Mouse (Mus musculus): ENCODE measurements around the gene Phb.

Phb gene

DNA sequence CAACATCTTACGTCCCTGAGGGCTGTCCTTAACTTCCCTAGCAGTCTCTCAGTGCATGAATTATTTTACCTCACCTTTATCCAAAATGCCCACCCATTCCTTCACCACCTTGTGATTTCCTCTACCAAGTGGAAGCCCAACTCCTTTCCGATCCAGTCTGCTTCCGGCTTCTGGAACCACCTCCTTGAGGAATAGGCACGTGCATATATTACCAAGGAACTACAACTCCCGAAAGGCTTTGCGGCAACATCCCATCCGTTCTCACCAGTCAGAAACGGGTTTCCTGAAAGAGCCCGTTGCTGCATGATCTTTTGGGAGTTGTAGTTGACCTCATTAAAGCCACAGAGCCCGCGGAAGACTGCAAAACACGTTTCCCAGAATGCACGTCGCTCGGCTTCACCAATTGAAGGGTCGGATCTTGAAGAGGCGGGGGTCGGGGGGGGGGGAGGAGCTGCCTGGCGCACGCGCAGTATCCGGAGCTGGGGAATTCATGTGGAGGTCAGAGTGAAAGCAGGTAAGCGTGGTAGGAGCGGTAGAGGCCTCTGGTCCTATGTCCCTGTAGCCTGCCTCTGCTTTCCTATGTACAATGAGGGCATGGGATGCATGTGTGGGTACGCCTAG lies at the start of gene Phb:
Gene Phb, plus strand, starts transcription at position 429 of the 621 bp plus-strand sequence.
- in situ Hi-C loops (cut with MboI; ENCODE audit: unreplicated experiment in 2 of 2) = loop anchor here (25.0 kb wide), 3 partner anchors 254 to 404 kb away; partner anchors contain the start of genes Slc35b1 (in 1 of the 2), Spop (in 1 of the 2) and Tac4 (in 1 of the 2)

DNA sequence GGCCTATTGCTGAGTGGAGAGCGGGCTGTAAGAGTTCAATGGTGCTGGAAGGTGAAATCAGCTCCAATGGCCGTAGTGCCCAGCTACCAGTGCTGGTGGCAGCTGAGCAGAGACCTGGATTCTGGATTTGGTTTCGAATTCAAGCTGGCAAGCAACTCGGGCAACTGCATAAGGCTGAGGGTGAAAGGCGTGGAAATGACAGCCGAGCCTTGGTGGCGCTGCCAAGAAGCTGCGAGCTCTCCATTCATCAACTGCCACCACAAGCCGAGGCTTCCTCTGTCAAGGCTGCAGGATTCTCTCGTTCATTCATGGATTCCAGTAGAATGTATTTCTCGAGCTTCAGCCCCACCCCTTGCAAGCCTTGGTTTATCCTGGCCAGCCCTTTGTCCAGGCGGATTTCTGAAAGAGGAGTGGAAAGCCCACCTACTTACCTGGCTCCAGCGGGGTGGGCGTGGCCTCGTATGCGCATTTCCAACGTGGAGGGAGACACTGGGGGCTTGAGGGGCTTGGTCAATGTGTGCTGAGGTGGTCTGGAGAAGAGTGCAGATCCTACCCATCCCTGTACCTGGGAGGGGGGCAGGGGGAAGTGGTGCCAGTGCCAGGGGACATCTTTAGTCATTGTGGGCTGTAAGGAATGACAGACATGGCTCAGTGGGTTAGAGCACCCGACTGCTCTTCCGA lies 48.8 kb upstream of the Phb start:
- in situ Hi-C loops (cut with MboI; ENCODE audit: unreplicated experiment in 2 of 2) = no loop called here

DNA sequence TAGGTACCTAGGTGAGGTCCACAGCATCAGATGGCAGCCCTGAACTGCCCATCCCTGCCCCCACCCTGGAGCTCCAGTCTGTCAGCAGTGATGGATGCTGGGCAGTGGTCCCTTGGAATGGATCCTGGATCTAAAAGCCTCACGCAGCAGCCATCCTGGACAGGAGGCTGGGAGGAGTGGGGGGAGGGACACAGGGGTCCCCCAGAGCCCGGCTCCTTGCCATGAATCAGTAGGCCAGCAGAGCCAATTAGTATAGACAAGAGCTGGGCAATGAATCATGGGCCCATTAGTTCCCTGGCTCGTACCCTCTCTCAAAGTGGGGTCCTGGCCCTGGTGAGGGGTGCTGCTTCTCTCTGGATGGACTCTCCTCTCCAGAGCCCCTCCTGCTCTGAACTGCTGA lies 47.7 kb upstream of the Phb start:
- in situ Hi-C loops (cut with MboI; ENCODE audit: unreplicated experiment in 2 of 2) = no loop called here

DNA sequence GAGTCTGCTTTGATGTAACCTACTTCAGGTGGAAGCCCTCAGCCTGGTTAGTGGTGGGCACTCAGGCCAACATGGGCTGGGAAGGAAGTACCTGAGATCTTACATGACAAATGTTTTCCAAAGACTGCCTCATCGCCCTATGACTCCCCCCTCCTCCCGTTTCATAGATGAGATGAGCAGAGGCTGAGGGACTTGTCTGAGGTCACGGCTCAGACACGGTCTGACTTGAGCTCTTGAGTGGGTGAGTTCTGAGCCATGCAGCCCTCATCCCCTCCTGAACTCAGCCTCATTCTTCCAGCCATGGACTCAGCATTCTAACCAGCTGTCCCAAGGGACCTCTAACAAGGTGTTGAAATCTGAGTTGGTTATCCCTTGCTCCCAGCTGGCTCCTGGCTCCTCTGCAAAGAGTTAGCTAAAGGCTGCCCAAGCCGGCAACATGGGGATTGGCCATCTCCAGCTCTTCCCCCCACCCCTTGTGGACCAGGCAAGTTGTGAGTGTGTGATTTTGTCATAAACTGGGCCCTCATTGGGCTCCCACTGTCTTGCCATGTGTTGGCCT lies 46.8 kb upstream of the Phb start:
- in situ Hi-C loops (cut with MboI; ENCODE audit: unreplicated experiment in 2 of 2) = no loop called here

DNA sequence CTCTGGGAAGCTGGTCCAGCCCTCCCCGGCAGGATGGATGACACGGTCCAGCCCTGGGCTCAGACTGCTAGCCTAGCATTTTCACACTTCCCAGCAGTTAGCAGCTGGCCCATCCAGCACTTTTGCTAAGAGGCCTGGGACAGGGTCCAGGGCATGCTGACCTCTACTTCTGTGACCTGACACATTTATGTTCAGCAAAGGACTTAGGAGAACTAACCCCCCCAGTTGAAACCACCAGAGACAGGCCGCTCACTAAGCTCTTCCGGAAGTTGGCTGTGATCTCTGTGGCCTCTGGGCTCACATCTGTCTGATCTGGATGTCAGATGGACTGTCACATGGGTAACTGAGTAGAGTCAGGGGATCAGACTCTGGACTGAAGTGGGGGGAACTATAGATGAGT lies 45.7 kb upstream of the Phb start:
- in situ Hi-C loops (cut with MboI; ENCODE audit: unreplicated experiment in 2 of 2) = no loop called here

DNA sequence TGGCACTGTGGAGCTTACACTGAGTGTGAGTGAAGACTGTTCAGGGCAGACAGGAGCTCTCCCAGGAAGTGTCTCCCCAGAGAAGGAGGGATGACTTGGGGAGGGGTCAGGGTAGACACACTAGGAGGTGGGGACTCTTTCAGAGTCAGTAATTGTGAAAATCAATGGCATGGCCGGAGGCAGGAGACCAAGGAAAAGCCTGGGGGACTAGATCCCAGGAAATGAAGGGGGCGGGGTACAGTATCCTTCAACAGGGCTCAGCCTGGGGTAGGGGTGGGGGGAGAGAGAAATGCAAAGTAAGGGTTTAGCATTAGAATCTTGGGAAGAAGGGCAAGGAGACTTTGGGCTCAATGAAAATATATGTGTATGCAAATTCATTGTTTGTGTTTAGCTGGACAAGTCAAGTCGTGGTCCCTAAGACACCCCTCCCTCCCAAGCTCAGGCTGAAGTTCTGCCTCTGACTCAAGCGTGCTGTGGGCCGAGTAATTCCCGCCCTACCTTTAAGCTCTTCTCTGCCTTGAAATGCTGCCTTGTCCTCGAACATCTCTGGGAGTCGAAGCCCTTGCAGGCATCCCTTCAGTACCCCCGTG lies 45.1 kb upstream of the Phb start:
- in situ Hi-C loops (cut with MboI; ENCODE audit: unreplicated experiment in 2 of 2) = no loop called here

DNA sequence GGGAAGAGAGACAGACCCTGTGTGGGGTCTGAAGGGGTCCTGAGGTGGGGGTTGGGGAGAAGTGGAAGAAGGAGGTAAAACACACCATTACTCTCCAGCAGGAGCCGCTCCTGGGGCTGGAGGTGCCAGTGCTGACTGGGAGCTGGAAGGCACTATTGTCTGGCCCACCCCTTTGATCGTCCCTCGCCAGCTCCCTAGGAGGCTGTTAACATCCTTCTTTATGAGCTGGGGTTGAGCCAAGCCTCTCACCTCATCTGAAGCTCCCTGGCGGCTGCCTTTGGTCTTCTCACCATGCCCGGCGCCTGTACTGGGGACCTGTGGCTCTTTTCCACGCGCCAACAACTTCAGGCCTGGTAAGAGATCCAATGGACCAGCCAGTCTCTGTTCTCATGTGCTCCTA lies 44.3 kb upstream of the Phb start:
- in situ Hi-C loops (cut with MboI; ENCODE audit: unreplicated experiment in 2 of 2) = no loop called here

DNA sequence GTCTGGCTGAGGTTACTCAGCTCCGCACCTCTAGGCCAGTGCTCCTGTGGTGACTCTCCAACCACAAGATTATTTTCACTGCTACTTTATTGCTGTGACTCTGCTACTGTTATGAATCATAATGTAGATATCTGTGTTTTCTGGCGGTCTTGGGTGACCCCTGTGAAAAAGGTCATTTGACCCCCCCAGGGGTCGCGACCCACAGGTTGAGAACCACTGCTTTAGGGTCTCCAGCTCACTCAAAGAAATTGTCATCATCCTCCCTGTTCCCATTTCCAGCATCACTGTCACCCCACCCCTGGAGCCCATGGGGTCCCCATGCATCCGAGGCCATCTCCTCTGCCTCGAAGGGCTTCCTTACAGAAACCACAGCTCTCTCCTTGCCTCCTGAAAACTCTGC lies 36.2 kb upstream of the Phb start:
- in situ Hi-C loops (cut with MboI; ENCODE audit: unreplicated experiment in 2 of 2) = no loop called here

DNA sequence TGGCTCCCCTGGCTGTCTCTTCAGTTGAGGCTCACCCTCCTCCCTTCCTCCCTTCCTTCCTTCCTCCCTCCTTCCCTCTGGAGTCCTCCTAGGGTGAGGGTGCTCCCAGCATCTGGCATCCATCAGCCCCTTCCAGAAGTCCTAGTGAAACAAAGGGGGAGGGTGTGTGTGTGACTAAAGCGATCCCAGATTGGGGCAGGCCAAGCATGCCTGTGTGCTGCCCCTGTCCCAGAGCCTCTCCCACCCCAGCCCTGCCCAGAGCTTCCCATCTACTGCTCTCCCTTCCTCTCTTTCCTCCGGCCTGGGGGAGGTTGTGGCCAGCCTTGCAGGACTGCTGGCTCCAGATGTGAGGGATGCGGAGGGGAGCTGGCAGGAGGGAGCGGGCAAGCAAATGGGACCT lies 35.5 kb upstream of the Phb start:
- in situ Hi-C loops (cut with MboI; ENCODE audit: unreplicated experiment in 2 of 2) = no loop called here

DNA sequence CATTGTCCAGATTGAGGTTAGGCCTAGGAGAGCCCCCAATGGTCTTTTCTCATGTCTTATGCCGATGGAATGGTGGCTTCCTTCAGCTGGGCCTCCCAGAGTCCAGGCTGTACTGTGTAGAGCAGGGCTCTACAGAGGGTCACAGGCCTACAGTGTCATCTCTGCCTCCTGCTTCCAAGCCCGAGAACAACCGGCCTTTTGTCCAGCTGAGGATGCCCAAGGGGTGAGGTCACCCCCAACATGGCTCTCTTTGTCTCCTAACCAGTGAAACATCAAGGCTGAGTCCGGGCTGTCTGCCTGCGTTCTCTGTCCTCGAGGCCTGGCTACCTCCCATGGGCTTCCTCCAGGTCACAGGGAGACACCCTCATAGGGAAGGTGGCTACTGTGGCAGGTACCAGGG lies 34.3 kb upstream of the Phb start:
- in situ Hi-C loops (cut with MboI; ENCODE audit: unreplicated experiment in 2 of 2) = no loop called here

DNA sequence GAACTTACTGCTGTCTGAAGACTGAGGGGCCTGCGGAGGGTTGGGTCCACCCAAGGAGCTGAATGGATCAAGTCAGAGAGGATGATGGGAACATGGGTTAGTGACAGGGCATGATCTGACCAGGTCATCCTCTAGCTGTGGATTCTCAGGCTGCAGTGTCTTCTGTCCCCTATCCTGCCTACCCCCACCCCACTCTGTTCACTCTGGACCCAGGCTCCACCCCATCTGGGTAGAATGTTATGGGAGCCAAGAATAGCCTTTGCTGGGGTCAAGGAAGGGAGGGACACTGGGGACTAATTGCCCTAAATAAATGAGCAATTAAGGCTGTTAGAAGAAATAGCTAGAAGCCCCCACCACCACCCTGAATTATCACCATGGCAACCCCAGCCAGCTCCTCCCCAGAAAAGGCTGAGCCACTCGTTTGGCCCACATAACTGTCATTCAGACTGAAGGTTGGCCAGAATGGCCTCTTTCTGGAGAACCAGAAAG lies 33.2 kb upstream of the Phb start:
- in situ Hi-C loops (cut with MboI; ENCODE audit: unreplicated experiment in 2 of 2) = no loop called here

DNA sequence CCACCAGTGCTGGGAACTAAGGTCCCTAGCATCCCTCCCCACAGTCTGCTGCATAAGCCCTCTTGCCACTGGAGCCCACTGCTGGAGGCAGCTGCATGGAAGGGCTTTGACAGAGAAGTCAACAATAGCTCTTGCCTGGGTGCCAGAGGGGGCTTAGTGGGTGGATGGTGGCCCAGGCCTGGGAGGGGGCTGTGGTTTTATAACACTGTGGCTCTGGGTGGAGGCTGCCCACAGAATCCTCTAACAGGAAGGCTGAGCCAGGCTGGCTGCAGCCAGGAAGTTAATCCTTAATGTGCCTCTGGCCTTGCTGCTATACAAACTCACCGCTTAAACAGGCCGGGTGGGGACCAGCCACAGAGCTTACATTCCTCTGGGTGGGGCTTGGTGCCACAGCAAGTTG lies 31.7 kb upstream of the Phb start:
- in situ Hi-C loops (cut with MboI; ENCODE audit: unreplicated experiment in 2 of 2) = no loop called here

DNA sequence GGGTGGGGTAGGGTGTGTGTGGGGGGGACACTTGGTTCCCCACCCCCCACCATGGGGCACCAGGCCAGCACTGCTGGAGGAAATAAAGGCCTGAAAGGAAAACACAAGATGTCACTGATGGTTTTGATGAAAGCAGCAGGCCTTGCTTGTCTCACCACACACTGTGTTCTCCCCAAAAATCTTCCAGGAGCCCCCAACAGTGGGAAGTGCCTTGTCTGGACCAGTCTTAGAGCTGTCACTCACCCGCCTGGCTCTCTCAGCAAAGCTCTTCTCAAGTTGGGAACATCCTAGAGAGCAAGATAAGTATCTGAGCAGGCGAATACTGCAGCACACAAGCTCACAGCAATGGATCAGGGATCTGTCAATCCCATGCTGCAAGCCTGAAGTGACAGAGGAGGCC lies 26.0 kb upstream of the Phb start:
- in situ Hi-C loops (cut with MboI; ENCODE audit: unreplicated experiment in 2 of 2) = loop anchor here in 1 of 2 experiments (10.0 kb wide), 1 partner anchor 106 kb away; no protein-coding TSS in a partner anchor

DNA sequence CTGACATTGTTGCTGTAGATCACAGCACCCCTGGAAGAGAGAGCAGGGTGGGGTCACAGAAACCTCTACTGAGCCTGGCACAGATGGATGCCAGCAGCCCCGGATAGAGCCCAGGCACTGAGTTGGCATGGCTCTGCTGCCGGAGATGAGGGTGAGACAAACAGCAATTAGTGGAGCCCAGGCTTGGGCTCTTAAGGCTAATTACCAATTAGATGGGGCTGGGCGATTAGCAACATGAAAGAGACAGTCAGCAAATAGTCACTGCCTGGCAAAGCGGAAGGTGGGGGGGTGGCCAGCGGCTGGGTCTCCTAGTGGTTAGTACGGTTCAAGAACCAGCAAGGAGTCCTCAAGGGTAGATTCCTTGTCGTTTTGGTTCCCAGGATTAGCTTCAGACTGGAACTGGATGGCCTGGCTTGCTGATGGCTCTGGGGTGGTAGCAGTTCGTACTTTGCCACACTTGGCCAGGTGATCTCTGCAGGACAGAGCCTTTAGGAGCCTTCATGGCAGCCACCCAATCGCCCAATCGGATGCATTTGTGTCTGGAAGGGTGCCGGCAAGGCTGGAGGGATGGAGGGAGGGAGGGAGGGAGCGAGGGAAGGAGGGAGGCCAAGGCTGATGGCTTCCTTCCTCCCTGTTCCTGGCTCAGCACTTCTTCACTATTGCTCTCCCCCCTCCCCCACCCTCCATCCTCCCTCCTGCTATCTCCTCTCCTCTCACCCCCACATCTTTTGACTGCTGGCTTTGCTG lies 24.1 kb upstream of the Phb start:
- in situ Hi-C loops (cut with MboI; ENCODE audit: unreplicated experiment in 2 of 2) = loop anchor here in 1 of 2 experiments (10.0 kb wide), 1 partner anchor 108 kb away; no protein-coding TSS in a partner anchor

DNA sequence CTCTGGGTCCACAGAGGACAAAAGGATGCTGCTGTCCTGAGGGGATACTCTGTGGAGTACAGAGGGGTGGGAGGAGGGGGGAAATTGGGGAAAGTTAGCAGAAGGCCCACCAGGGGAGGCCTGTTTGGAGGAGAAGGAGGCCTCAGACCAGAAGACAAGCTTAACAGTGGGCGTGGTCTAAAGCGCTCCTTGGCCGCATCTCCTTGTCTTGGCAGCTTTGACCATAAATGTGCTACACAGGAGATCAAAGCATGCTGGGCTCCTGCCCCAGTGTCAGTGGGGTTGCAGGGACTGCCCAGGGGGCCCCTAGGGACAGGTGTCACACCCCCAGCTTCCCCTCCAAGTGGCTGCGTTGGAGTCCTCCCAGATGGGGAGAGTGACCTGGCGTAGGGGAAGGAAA lies 22.9 kb upstream of the Phb start:
- in situ Hi-C loops (cut with MboI; ENCODE audit: unreplicated experiment in 2 of 2) = loop anchor here in 1 of 2 experiments (10.0 kb wide), 1 partner anchor 109 kb away; no protein-coding TSS in a partner anchor

DNA sequence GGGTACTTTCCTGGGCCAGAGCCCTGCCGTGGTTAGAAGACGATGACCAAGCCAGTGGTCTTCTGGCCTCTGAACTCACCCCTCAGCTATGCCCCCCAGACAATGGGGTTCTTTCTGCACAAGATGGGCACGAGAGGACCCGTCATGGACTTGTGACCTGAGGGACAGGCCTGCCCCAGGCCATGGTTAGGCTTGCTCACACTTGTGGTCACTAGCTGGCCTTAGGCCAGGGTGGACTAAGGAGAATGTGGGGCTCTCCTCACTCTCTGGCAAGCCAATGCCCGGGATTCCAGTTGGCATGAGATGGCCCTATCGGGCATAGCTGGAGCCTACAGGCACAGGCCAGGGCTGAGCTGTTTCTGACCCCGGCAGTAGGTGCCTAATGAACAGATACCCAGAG lies 22.4 kb upstream of the Phb start:
- in situ Hi-C loops (cut with MboI; ENCODE audit: unreplicated experiment in 2 of 2) = loop anchor here in 1 of 2 experiments (10.0 kb wide), 1 partner anchor 110 kb away; no protein-coding TSS in a partner anchor

DNA sequence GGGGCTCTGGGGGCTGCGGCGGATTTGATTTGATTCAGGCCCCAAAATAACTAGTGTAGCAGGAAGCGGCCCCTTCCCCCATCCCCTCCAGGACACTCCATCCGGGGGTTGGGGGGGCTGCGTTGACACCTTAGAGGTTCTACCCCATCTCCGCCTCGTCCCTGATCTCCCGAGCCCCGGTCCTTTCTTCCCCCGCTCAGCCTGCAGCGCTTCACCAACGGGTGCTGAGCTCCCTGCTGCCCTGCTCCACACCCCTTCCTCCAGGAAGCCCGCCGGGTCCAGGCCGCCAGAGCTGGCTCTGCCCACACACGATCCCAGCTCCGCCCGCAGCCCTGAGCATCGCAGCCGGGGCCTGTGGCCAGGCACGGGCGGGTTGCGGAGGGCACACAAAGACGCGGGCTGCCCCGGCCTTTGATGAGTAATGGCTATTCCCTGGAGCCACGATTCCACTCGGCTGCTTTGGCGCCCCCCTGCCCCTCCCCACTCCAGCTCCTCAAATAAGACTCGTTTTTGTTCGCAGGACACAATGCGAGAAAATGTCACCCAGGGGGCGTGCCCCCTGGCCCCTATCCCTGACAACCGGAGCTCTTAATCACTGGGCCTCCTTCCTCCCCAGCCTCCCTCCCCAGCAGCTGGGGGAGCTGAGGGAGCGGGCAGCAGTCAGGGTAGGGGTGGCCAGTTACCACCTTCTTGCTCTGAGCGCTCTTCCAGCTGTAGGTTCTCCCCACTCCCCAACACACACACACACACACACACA lies 21.2 kb upstream of the Phb start:
- in situ Hi-C loops (cut with MboI; ENCODE audit: unreplicated experiment in 2 of 2) = loop anchor here in 1 of 2 experiments (10.0 kb wide), 1 partner anchor 111 kb away; no protein-coding TSS in a partner anchor

DNA sequence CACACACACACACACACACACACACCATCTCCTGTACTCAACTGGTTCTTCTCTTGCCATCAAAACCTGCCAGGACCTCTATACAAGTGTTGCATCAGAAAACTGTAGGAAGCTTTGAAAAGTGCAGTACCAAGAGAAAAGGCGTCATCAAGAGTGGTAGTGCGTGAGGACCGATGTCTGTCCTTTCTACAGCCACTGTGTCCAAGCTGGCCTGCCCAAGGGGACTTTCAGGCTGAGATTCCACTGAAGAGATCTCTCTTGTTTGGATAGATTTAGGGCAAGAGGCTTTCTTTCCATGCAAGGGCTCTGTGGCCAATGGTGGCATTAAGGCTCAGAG lies 20.6 kb upstream of the Phb start:
- in situ Hi-C loops (cut with MboI; ENCODE audit: unreplicated experiment in 2 of 2) = loop anchor here in 1 of 2 experiments (10.0 kb wide), 1 partner anchor 111 kb away; no protein-coding TSS in a partner anchor

DNA sequence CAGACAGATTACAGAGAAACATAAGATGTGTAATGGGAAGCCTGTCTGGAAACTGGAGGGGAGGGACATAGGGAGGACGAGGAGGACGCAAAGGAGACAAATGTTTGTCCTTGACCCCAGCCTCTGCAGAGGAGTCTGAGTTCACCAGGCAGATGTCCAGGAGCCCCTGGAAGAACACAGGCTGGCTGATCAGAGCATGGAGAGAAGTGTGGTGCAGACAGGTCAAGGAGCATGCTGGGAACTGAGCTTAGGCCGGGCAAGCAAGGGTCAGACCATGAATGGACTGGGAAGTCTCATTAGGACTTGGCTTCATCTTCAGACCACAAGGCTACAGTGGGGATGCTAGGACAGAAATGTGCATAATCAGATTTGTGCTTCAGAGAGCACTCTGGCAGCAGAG lies 19.0 kb upstream of the Phb start:
- in situ Hi-C loops (cut with MboI; ENCODE audit: unreplicated experiment in 2 of 2) = loop anchor here in 1 of 2 experiments (10.0 kb wide), 1 partner anchor 113 kb away; no protein-coding TSS in a partner anchor

DNA sequence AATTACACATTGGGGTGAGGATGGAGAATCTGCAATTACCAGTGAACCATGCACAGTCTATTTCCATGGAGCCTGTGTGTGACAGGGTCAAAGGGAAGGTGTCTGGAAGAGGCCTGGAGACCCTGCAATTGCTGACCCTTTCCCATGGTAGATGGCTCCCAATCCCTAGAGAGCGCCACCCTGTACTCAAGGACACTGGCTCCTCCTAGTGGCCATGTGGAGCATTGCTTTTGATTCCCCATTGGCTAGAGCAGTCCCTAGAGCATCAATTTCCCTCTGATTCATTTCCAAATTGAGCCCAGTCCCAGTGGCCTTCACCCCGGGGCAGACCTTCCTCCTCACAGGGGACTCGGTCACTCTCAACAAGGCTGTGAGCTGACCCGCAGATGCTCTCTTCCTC lies 17.9 kb upstream of the Phb start:
- in situ Hi-C loops (cut with MboI; ENCODE audit: unreplicated experiment in 2 of 2) = loop anchor here in 1 of 2 experiments (10.0 kb wide), 1 partner anchor 114 kb away; no protein-coding TSS in a partner anchor
